Mouse (Mus musculus): ENCODE results near the gene Ascl4. TPM values are rescaled to one million over a fixed set of nuclear protein-coding genes. Genes with fewer than 3 reads are reported as not detected.

Ascl4 gene
- polyA plus RNA-seq, 1 experiment from 2014 or later, result 0.39 TPM

DNA sequence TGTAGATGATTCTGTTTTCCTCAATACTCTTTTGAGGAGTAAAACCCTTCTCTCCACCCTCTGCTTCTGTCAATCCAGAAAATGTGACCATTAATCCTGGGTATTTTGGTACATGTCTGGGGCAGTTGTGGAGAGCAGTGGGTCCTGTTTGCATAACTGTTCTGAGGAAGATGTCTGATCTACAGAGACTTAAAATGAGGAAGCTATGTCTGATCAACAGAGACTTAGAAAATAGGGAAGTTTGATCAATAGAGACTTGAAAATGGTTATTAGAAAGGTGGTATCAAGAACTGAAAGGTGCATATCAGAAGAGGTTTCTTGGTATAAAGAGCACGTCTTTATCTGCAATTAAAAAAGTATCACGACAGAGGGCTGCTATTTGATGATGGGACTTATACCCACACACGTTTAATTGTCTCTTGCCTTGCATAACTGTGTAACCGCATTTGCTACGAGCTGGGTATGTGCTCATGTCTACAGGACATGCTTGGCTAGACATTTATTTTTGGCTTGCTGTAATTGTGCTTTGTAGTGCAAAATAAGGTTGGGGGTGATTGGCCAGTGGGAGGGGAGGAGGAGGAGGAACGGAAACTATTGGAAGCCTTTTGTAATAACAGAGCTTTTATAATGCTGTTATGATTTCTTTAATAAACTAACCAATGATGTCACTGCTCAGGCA is 24.4 kb downstream of the Ascl4 start:
- no peak overlapping the region for H3K4me3 ChIP-seq (replicated peaks; ENCODE audit: low read length)

DNA sequence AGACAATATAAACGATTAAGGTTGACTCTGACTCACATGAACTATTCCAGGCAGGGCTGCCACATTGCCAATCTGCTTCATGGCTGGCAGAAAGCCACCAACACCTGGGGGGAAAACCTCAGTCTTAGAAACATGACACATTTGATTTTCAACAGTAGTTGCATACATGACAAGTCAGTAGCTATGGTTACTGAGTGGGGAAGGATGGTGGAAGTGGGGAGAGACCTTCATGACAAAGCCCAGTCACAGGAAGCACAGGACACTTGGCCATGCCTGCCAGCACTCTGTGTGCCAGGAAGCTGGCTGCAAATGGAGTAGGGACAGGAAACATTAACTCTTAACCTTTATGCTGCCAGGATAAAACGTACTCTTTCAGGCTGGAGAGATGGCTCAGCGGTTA is 25.9 kb downstream of the Ascl4 start:
- Histone ChIP-seq H3K4me3 (replicated peaks; ENCODE audit: low read length) (no peak overlapping the region), H3K9me3 (ENCODE audit: control insufficient read depth, low read length) (no peaks in the 10 kb centered on the region), H3K27me3 (ENCODE audit: control insufficient read depth, insufficient read depth, low read length) (no peaks in the 10 kb centered on the region), H3K4me1 (replicated peaks; ENCODE audit: control insufficient read depth, insufficient read depth, low read length) (peaks cover 5% of the 10 kb centered on the region), H3K36me3 (replicated peaks; ENCODE audit: control insufficient read depth, insufficient read depth) (peaks cover 68% of the 10 kb centered on the region), H3K9ac (no peak overlapping the region), H3K27ac (no peak overlapping the region), H3K4me2 (replicated peaks) (no peak overlapping the region)
- ATAC-seq (ENCODE audit: low FRiP score) (no peak), DNase-seq (ENCODE audit: low spot score) (no peak)
- WGBS, result 89% methylated on average over 3 of the region's 3 CpGs

More for the DNA sequence above, 24.4 kb downstream of the Ascl4 start:
- H3K27ac ChIP-seq, result no peak overlapping the region
- H3K4me2 ChIP-seq (replicated peaks), result no peak overlapping the region
- H3K4me1 ChIP-seq (replicated peaks; ENCODE audit: control insufficient read depth, insufficient read depth, low read length), result peaks cover 4% of the 10 kb centered on the region
- no peak overlapping the region for H3K9ac ChIP-seq
- no peak for DNase-seq (ENCODE audit: low spot score)
- peaks cover 82% of the 10 kb centered on the region for H3K36me3 ChIP-seq (replicated peaks; ENCODE audit: control insufficient read depth, insufficient read depth)
- H3K27me3 ChIP-seq (ENCODE audit: control insufficient read depth, insufficient read depth, low read length), result no peaks in the 10 kb centered on the region
- ATAC-seq (ENCODE audit: low FRiP score), result no peak
- no peaks in the 10 kb centered on the region for H3K9me3 ChIP-seq (ENCODE audit: control insufficient read depth, low read length)
- WGBS, result 90% methylated on average over 6 of the region's 6 CpGs

DNA sequence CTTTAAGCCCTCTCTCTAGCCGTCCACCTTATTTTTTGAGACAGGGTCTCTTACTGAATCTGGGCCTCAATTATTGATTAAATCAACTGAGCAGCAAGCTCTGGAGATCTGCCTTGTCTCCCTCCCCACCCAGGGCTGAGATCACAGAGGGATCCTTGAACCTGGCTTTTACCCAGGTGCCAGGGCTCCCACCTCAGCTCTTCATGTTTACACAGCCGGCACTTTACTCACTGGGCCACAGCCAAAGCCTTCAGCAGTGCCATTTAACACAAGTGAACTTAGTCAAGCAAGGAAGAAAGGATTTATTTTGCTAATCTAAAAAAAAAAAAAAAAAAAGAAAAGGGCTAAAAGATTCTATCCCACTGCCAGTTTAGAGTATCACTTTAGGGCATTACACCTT is 26.9 kb downstream of the Ascl4 start:
- DNase-seq (ENCODE audit: low spot score) (no peak), ATAC-seq (ENCODE audit: low FRiP score) (no peak)
- H3K4me3 ChIP-seq (replicated peaks; ENCODE audit: low read length), result no peak overlapping the region
- H3K36me3 ChIP-seq (replicated peaks; ENCODE audit: control insufficient read depth, insufficient read depth), result peaks cover 58% of the 10 kb centered on the region
- no peak overlapping the region for H3K4me2 ChIP-seq (replicated peaks)
- no peak overlapping the region for H3K9ac ChIP-seq
- no peaks in the 10 kb centered on the region for H3K9me3 ChIP-seq (ENCODE audit: control insufficient read depth, low read length)
- no peak overlapping the region for H3K27ac ChIP-seq
- WGBS, result 88% methylated on average over 2 of the region's 2 CpGs
- H3K4me1 ChIP-seq (replicated peaks; ENCODE audit: control insufficient read depth, insufficient read depth, low read length), result peaks cover 5% of the 10 kb centered on the region
- no peaks in the 10 kb centered on the region for H3K27me3 ChIP-seq (ENCODE audit: control insufficient read depth, insufficient read depth, low read length)

DNA sequence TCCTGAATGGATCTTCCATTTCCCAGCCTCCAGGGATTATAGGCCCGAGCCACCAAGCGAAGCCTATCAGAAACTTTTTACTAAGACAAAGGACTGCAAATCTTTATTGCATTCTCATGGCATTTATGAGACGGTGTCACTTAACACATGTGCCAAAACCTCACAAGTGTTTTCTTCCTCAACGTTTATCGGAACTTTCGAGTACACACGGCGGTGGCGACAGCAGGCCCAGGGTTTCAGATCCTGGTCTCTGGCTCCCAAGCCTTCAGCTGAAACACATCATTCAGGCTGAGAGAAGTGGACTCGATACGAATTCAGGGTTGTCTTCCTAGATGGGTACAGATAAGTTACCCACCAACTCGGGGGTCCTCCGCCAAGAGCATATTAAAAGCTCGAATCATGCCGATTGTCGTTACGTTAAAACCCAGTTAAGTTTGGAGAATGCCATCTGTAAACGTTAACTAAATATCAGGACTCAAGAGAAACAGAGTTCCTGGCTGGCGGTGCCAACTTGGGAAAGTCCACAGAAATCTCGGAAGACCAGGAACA is 29.5 kb downstream of the Ascl4 start:
- H3K9me3 ChIP-seq (ENCODE audit: control insufficient read depth, low read length), result no peaks in the 10 kb centered on the region
- peak overlapping the region; percentile 84 for H3K4me3 ChIP-seq (replicated peaks; ENCODE audit: low read length)
- WGBS, result 7% methylated on average over 20 of the region's 20 CpGs
- peak overlapping the region; percentile 78; the same call in 1 of the 2 replicates for H3K27ac ChIP-seq
- H3K4me1 ChIP-seq (replicated peaks; ENCODE audit: control insufficient read depth, insufficient read depth, low read length), result peaks cover 5% of the 10 kb centered on the region
- no peak for DNase-seq (ENCODE audit: low spot score)
- no peak for ATAC-seq (ENCODE audit: low FRiP score)
- H3K9ac ChIP-seq, result peak overlapping the region; percentile 92
- no peaks in the 10 kb centered on the region for H3K27me3 ChIP-seq (ENCODE audit: control insufficient read depth, insufficient read depth, low read length)
- peak overlapping the region; percentile 72 for H3K4me2 ChIP-seq (replicated peaks)
- H3K36me3 ChIP-seq (replicated peaks; ENCODE audit: control insufficient read depth, insufficient read depth), result peaks cover 32% of the 10 kb centered on the region

DNA sequence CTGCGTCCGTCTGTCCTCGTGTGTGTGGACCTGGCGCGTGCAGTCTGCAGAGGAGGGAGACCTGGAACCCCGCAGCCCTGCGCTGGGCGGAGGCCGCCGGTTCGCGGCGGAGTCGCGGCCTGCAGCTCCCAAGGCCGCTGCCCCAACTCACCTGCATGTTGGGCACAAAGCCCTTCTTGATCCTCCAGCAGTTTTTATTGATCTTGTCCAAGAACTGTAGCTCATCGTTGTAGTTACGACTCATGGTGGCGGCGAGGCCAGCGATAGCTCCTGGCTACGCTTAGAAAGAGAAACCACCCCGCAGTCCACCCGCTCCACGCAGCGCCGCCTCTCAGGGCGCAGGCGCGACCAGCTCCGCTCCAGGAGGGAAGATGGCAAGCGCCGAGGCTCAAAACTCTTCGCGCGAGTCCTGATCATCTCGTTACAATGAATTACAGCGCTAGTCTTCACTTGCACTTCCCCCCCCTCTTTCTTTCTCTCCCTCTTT is 30.0 kb downstream of the Ascl4 start, which contains the start of gene Rtcb:
Gene Rtcb (minus strand): TSS at position 360 of the 487 bp plus-strand sequence.
- peak; percentile 94 for ATAC-seq (ENCODE audit: low FRiP score)
- peaks cover 27% of the 10 kb centered on the region for H3K36me3 ChIP-seq (replicated peaks; ENCODE audit: control insufficient read depth, insufficient read depth)
- H3K4me1 ChIP-seq (replicated peaks; ENCODE audit: control insufficient read depth, insufficient read depth, low read length), result peaks cover 5% of the 10 kb centered on the region
- WGBS, result 0% methylated on average over 38 of the region's 38 CpGs
- DNase-seq (ENCODE audit: low spot score), result peak; percentile 99
- H3K27me3 ChIP-seq (ENCODE audit: control insufficient read depth, insufficient read depth, low read length), result no peaks in the 10 kb centered on the region
- H3K4me3 ChIP-seq (replicated peaks; ENCODE audit: low read length), result peak within 1 kb of the TSS; percentile 84
- H3K27ac ChIP-seq, result peak within 1 kb of the TSS; percentile 78; the same call in 1 of the 2 replicates
- peak within 1 kb of the TSS; percentile 92 for H3K9ac ChIP-seq
- peak within 1 kb of the TSS; percentile 72 for H3K4me2 ChIP-seq (replicated peaks)
- H3K9me3 ChIP-seq (ENCODE audit: control insufficient read depth, low read length), result no peaks in the 10 kb centered on the region

DNA sequence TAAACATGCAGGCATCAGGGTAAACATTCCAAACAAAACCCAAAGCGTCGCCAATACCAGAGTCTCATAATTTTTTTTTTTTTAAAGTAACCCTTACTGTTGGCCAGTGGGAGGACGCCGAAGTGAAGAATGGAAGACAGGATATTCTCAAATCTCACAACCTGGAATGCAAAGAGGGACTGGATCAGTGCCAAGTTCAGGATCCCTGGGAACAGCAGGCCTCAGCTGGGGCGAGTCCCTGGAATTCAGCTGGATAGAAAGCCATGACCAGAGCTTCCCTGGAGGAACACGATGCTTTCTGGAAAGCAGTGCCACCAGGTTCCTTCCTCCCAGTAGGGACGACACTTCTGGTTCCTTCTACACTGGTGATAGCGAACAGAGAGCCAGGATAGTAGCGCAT is 35.4 kb downstream of the Ascl4 start:
- no peak for DNase-seq (ENCODE audit: low spot score)
- Histone ChIP-seq H3K9me3 (ENCODE audit: control insufficient read depth, low read length) (no peaks in the 10 kb centered on the region), H3K27me3 (ENCODE audit: control insufficient read depth, insufficient read depth, low read length) (no peaks in the 10 kb centered on the region), H3K27ac (no peak overlapping the region), H3K4me3 (replicated peaks; ENCODE audit: low read length) (no peak overlapping the region), H3K4me1 (replicated peaks; ENCODE audit: control insufficient read depth, insufficient read depth, low read length) (no peaks in the 10 kb centered on the region), H3K9ac (no peak overlapping the region), H3K36me3 (replicated peaks; ENCODE audit: control insufficient read depth, insufficient read depth) (no peaks in the 10 kb centered on the region), H3K4me2 (replicated peaks) (no peak overlapping the region)
- 78% methylated on average over 9 of the region's 9 CpGs for WGBS
- ATAC-seq (ENCODE audit: low FRiP score), result no peak

DNA sequence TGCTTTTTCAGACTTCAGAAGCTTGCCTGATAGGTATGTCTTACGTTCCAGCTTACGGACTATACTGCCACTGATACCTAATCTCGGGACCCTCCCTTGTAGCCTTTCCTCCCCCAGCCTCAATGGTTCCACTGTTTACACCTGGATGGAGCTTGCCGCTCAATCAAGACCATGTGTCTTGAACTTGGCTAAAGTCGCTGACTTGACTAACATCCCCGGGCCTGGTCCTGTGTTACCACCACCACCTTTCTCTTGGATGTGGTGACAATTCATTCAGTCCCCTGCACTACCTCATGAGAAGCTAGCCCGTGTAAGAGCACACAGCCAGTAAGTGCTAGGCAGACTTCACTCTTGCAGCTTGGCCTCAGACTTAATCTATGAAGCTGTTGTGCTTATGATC is 36.8 kb downstream of the Ascl4 start:
- no peak for DNase-seq (ENCODE audit: low spot score)
- Histone ChIP-seq H3K27ac (no peak overlapping the region), H3K4me3 (replicated peaks; ENCODE audit: low read length) (no peak overlapping the region), H3K4me1 (replicated peaks; ENCODE audit: control insufficient read depth, insufficient read depth, low read length) (no peaks in the 10 kb centered on the region), H3K9me3 (ENCODE audit: control insufficient read depth, low read length) (no peaks in the 10 kb centered on the region), H3K36me3 (replicated peaks; ENCODE audit: control insufficient read depth, insufficient read depth) (no peaks in the 10 kb centered on the region), H3K4me2 (replicated peaks) (no peak overlapping the region), H3K27me3 (ENCODE audit: control insufficient read depth, insufficient read depth, low read length) (no peaks in the 10 kb centered on the region), H3K9ac (no peak overlapping the region)
- no peak for ATAC-seq (ENCODE audit: low FRiP score)
- 91% methylated on average over 7 of the region's 7 CpGs for WGBS

DNA sequence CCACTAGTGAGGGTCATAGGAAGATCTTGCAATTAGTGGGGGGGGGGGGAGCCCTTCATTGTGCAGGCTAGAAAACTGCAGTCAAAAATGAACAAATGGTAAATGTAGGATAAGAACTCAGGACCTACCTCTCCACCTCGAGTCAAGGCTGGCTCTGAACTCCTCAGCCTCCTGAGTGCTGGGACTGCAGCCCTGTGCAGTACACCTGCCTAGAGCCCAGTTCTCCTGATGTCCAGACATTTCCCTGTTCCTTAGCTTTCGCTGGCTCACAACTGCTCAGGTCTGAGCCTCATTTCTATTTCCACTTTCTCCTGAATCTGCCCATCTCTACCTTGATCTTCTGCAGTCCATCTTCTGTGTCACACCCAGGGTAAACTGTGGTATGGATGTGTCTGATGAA is 39.0 kb downstream of the Ascl4 start:
- H3K4me1 ChIP-seq (replicated peaks; ENCODE audit: control insufficient read depth, insufficient read depth, low read length), result no peaks in the 10 kb centered on the region
- WGBS, result 70% methylated on average over 2 of the region's 2 CpGs
- no peaks in the 10 kb centered on the region for H3K27me3 ChIP-seq (ENCODE audit: control insufficient read depth, insufficient read depth, low read length)
- H3K4me2 ChIP-seq (replicated peaks), result no peak overlapping the region
- no peak overlapping the region for H3K27ac ChIP-seq
- H3K36me3 ChIP-seq (replicated peaks; ENCODE audit: control insufficient read depth, insufficient read depth), result no peaks in the 10 kb centered on the region
- ATAC-seq (ENCODE audit: low FRiP score) (no peak), DNase-seq (ENCODE audit: low spot score) (no peak)
- H3K9me3 ChIP-seq (ENCODE audit: control insufficient read depth, low read length), result no peaks in the 10 kb centered on the region
- no peak overlapping the region for H3K4me3 ChIP-seq (replicated peaks; ENCODE audit: low read length)
- H3K9ac ChIP-seq, result no peak overlapping the region

DNA sequence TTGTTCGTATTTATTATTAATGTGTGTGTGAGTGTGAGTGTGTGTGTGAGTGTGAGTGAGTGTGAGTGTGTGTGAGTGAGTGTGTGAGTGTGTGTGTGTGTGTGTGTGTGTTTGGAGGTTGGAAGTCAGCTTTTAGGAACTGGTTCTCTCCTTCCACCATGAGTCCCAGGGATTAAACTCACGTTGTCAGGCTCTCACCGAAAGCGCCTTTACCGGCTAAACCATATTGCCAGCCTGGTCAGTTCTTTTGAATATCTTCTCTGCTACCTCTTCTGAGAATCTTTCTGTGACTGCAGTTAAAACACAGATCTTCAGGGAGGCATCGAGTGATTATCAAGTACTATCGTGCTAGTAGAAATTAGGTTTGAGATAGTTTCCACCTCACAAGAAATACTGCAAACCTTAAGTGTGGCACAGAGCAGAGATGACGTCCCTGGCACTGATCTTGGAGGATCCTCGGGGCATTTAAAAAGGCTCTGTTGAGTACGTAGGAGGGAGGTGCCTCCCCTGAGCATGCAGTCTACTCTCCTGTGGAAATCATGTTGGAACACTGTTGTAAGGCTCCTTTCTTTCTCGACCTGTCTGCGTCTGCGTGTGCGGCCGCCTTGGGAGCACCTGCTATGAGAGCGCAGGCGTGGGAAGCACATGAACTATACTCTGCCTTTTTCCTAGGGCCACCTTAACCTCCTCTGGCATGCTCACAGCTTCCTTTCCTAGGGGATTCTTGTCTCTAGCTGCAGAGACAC is 40.1 kb downstream of the Ascl4 start:
- H3K9ac ChIP-seq, result no peak overlapping the region
- no peaks in the 10 kb centered on the region for H3K4me1 ChIP-seq (replicated peaks; ENCODE audit: control insufficient read depth, insufficient read depth, low read length)
- no peak overlapping the region for H3K27ac ChIP-seq
- no peaks in the 10 kb centered on the region for H3K9me3 ChIP-seq (ENCODE audit: control insufficient read depth, low read length)
- ATAC-seq (ENCODE audit: low FRiP score), result peak; percentile 43
- no peak overlapping the region for H3K4me3 ChIP-seq (replicated peaks; ENCODE audit: low read length)
- WGBS, result 69% methylated on average over 17 of the region's 17 CpGs
- H3K4me2 ChIP-seq (replicated peaks), result no peak overlapping the region
- no peaks in the 10 kb centered on the region for H3K36me3 ChIP-seq (replicated peaks; ENCODE audit: control insufficient read depth, insufficient read depth)
- no peak for DNase-seq (ENCODE audit: low spot score)
- H3K27me3 ChIP-seq (ENCODE audit: control insufficient read depth, insufficient read depth, low read length), result no peaks in the 10 kb centered on the region
